Mouse (Mus musculus): ENCODE results near the gene Fkbp2.

Fkbp2 gene

DNA sequence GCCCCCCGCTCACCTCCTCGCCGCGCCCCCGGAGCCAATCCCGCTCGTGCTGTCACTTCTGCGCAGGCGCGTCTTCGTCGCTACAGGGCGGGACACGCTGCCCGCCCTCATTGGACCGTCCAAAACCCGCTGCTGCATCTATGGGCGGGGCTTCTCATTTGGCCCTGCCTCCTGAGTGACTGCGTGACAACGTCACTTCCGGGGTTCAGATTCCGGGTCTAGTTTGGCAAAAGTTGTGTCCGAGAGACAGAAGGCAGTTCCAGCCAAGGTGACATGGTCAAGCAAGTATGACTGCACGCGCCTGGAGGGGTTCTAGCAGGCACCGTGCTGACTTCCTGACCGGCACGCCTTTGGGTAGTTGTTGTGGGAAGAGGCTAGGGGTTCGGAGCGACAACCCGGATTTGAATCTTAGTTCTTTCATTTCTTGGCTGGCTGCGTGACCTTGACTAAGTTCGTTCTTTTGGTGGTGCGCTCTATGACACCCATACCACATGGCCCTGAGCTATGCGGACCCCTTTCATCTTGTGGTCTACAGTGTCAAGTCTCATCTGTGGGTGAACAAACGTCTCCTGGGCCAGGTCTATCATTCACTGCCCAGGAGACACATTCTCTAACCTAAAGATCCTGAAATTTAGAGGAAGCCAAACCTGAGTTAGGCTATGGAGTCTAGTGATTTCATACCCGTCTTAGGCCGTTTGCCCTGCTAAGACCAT lies at the start of gene Fkbp2:
Gene Fkbp2 (minus strand): TSS at position 121 of the 713 bp plus-strand sequence.
- peak; percentile 98 for DNase-seq (ENCODE audit: low read depth, low spot score)

DNA sequence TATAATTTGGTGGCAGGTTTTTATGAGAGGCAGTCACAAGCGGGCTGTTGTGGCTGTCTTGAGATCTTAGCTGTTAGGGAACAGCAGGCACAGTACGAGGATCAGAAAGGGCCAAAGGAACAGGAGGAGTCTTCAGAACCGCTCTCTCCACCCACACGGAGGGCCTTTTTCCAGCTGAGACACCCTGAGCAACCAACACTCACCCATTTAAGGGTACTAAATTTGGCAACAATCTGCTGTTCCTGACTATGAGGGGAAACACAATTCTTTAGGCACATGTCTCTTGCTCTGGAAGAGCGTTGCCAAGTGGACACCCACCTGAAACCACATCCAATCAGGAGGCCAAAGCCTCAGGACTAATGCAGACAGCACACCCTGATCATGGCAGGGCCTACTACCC lies 49.2 kb upstream of the Fkbp2 start:
- no peak for DNase-seq (ENCODE audit: low read depth, low spot score)

- peak; percentile 81 for DNase-seq (ENCODE audit: low read depth, low spot score)
These were observed 39.9 kb upstream of the Fkbp2 start for GRCm38 (mm10) chr19:7020224-7020641.

GRCm38 (mm10) chr19:7019191-7019590 lies 38.9 kb upstream of the Fkbp2 start, which contains the start of gene Fermt3:
Gene Fermt3 (minus strand): TSS chr19:7019469.
- no peak for DNase-seq (ENCODE audit: low read depth, low spot score)

DNA sequence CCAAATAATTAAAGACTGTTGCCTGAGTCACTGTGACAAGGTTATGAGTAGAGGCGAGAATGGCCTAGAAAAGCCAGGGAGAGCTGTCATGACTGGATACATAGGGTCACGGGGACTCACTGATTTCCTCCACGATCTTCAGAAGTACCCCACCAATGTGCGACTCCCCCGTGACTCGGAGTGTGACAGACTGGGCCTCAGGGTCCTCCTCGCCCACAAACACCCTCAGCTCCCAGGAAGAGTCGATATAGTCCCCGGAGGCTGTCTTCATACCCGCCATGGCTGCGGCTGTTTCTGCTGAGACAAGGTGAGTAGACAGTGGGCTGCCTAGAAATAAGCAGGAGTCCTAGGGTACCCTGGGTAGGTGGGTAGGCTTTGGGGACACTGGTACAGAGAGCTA lies 38.2 kb upstream of the Fkbp2 start:
- DNase-seq (ENCODE audit: low read depth, low spot score): no peak

- DNase-seq (ENCODE audit: low read depth, low spot score): no peak
These were observed 37.5 kb upstream of the Fkbp2 start for GRCm38 (mm10) chr19:7017541-7018457.

- DNase-seq (ENCODE audit: low read depth, low spot score): no peak
These were observed 34.3 kb upstream of the Fkbp2 start for GRCm38 (mm10) chr19:7014481-7015135.

- DNase-seq (ENCODE audit: low read depth, low spot score): no peak
These were observed 33.7 kb upstream of the Fkbp2 start for GRCm38 (mm10) chr19:7013984-7014383.

DNA sequence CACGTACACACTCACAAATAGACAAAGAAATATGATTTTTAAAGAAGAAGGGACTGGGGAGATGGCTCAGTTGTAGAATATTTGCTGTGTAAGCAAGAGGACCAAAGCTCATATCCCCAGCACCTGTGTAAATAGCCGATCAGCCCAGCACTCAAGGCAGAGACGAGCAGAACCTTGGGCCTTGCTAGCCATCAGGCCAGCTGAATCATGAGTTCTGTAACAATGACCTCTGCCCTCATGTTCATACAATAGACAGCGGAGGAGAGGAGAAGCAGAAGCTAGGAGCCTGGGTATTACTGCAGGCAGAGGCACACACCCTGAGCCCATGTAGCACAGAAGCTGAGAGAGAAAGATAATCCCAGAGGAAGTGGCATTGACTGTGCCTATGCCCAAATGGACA lies 32.1 kb upstream of the Fkbp2 start:
- no peak for DNase-seq (ENCODE audit: low read depth, low spot score)

DNA sequence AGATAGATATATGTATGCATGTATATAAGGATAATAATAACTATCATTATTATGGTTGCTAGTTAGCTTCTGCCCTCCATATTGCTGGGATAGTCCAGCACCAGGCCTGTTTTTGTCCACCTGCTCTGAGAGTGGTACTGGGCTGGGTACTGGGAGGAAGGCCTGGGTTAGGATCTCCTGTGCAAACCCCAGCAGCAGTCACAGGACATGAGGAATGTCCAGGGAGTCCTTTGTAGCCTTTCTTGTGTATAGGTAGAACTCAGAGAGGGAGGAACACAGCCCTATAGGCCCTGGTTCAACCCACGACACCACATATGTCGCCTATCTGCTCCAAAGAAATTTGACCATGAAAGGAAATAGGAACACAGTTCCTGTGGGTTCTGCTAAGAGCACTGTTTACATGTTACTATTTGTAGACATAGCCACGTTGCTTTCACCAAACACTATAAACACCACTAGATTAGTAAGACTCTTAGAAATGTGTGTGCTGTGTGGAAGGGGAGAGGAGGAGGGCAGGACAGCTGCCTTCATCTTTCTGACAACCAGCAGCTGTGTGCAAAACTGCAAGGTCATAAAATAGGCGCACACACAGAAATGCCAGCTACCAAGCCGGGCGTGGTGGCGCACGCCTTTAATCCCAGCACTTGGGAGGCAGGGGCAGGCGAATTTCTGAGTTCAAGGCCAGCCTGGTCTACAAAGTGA lies 26.7 kb upstream of the Fkbp2 start:
- no peak for DNase-seq (ENCODE audit: low read depth, low spot score)

- DNase-seq (ENCODE audit: low read depth, low spot score): peak; percentile 85
These were observed 19.2 kb upstream of the Fkbp2 start for GRCm38 (mm10) chr19:6999360-7000063.

DNA sequence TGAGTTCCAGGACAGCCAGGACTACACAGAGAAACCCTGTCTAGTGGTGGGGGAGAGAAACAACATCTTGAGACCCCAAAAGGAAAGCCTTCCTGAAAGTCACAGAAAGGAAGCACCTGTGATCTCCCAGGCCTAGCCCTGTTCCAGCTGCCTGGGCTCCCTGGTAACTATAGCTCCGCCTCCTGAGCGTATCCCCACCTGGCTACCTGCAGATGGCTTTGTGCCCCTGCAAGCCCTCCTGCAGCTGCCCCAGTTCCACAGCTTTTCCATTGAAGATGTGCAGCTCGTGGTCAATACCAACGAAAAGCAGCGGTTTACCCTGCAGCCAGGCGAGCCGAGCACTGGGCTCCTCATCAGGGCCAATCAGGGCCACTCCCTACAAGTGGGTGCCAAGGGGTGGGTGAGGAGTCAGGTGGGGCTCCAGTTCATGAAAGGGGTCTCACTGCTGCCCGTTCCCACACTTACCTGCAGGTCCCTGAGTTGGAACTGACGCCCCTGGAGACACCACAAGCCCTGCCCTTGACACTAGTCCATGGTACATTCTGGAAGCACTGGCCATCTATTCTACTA lies 17.5 kb upstream of the Fkbp2 start:
- no peak for DNase-seq (ENCODE audit: low read depth, low spot score)

GRCm38 (mm10) chr19:6996006-6996405 lies 15.7 kb upstream of the Fkbp2 start, which contains the start of the genes Nudt22 and Trpt1:
Gene Nudt22 (minus strand): TSS chr19:6996117.
Gene Trpt1 (plus strand): TSS chr19:6996131.
- peak; percentile 96 for DNase-seq (ENCODE audit: low read depth, low spot score)

- DNase-seq (ENCODE audit: low read depth, low spot score): no peak
These were observed 15.1 kb upstream of the Fkbp2 start for GRCm38 (mm10) chr19:6995255-6995991.

DNA sequence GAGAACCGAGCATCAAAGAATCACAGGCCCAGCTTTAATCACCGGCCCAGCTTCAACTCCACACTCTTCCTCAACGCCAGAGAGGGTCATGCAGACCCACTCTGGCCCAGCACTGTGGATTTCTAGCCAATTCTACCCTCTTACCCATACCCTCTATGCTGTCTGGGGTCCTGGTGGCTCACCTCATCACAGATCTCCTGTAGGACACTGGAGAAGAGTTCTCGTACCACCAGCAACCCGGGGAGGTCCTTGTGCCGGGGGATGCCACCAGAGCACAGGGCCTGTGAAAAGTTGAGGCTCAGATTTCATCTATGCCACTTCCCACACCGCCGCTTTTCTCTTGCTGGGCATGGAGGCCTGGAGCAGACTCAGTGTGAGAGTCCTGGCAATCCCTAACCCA lies 14.2 kb upstream of the Fkbp2 start:
- no peak for DNase-seq (ENCODE audit: low read depth, low spot score)

GRCm38 (mm10) chr19:6994002-6994401 lies 13.7 kb upstream of the Fkbp2 start:
- no peak for DNase-seq (ENCODE audit: low read depth, low spot score)

DNA sequence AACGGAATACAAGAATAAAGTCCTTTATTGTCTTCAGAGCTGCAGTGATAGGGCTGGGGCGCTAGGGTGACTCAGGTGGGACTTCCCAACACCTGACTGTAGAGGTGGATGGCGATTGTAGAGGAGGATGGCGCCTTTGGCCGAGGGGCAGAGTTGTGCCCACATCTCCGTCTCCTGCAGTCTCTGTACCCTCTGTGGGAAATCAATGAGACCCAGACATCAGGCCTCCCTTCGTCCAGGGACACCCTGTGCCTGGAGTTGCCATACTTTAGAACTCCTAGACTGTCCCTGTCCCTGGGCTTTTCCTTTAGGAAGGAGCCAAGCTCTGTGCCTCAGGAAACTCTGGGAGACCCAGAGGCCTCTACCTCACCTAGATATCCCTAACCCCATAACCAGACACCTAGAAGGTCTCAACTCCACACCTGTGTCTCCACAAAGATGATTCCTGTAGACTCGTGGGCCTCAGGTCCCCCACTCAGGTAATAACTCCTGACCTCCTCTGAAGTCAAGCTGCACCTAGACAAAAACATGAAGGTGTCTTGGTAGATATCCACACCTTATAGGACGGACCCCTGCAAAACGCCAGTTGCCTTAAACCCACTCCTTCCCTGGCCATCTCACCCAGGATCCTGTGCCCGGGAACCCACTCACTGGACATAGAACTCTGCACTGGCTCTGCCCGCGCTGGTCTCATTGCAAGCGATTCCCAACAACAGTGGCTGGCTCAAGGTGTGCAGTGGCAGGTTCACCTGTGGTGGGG lies 12.9 kb upstream of the Fkbp2 start:
- DNase-seq (ENCODE audit: low read depth, low spot score): no peak

DNA sequence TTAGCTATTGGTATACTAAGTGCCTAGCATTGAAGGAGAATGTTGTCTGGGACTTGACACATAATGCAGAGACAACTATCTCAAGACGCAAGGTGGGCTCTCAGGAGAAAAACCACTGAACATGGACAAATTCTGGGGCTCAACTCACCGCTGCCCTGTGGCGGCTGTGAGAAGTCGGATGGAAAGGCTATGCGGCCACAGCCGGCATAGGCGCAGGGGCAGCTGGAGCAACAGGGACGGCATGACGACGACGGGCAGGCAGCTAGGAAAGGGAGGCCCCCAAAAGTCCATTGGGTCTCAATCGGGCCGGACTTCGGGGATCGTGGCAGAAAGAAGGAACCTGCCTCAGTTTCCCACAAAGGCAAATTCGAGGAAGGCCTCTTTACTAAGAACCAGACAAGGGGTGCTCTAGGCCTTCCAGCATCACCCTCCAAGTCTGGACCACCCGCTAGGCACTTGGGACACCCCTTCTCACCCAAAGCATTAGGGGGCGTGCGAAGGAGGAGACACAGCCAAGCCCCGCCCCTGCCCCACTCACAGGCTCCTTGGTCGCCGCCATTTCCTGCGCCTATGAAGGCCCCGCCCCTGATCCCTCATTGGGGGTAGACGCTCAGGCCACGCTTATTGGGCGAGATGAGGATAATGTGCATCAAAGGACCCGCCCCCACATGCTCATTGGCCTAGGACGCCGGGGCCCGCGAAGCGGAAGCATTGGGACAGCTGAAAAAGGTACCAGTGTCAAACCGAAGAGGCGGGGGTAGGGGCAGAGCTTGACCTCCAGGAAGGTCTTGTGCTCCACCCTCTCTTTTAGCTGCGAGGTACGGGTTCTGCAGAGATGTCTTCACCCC lies 11.9 kb upstream of the Fkbp2 start, which contains the start of gene Dnajc4:
Gene Dnajc4 (minus strand): TSS at position 562 of the 848 bp plus-strand sequence.
- DNase-seq (ENCODE audit: low read depth, low spot score): peak; percentile 99

Measured in R1 (cell line).